Comparison of ENCODE assay signal across 9 mouse cellular contexts in the genomic region with DNA sequence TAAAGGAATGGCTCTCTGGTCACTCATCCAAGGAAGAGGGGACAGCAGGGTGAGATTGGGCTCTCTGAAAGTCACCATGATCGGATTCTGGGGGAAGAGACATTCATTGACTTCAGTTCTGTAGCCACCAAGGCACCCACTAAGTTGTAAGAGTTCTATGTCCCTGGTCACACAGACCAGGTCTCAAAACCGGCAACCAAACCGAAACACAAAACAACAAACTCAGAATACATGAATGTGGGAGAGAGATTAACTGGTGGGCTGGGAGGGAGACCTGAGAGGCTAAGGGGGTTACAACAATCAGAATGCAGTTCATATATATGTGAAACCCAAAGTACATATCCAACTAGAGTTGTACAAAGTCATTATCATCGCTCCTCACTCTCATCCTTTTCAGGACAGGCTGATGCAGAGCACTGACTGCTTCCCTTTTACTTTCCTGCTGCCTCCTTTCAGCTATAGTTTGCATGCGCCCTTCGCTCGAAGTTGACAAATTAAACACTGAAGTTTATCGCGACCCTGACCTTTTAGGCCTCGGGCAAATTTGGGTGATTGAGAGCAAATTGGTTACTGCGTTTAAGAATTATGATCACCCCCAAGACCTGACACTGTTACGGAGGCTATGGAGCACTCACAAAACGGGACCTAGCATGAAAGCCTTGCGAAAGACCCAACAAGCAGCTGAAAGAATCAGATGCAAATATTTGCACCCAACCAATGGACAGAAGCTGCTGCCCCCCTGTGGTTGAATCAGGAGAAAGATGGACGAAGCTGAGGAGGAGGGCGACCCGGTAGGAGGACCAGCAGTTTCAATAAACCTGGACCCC. TPM values are rescaled to one million over a fixed set of nuclear protein-coding genes. Genes with fewer than 3 reads are reported as not detected.
A peak's percentile ranks its signal among the peaks of the same experiment; 100 is the strongest.
DNase-seq lines count a peak whose midpoint lies in the region; ATAC-seq and TF ChIP-seq lines count a peak whose summit lies in the region.
"Had no signal": no experiment of that assay in that cellular context is flagged by ENCODE, and none has a peak within 500 bp of the region (broad histone marks: within the 10 kb centered on the region; RNA-seq: fewer than 3 reads in every experiment).

No protein-coding gene starts in this region.

- H3K4me1 ChIP-seq in cortical plate, adult 2 months (ENCODE audit: control insufficient read depth, insufficient read depth, low read length): peaks cover 5% of the 10 kb centered on the region; the same call in 1 of the 2 replicates
- peaks cover 6 to 34% of the 10 kb centered on the region in 2 experiments for H3K4me1 ChIP-seq in heart, embryonic 14.5 days (ENCODE audit: control insufficient read depth in 2 of 2, insufficient read depth in 2 of 2, low read length in 2 of 2)
- H3K4me1 ChIP-seq in stomach, embryonic 14.5 days (ENCODE audit: control insufficient read depth, insufficient read depth, low read length): peaks cover 21% of the 10 kb centered on the region; the same call in 1 of the 2 replicates

- peak overlapping the region; percentile 79 for H3K9ac ChIP-seq in heart, embryonic 14.5 days (ENCODE audit: low read length)
- peak overlapping the region; percentile 36; the same call in 1 of the 2 replicates for H3K9ac ChIP-seq in stomach, embryonic 14.5 days (replicated peaks; ENCODE audit: low read depth, low read length)

- H3K4me2 ChIP-seq in heart, embryonic 14.5 days (ENCODE audit: low read length): peak overlapping the region; percentile 78
- H3K4me2 ChIP-seq in stomach, embryonic 14.5 days (replicated peaks; ENCODE audit: low read depth, low read length): peak overlapping the region; percentile 48

- 14% methylated on average over 17 of the region's 17 CpGs for WGBS in heart, embryonic 14.5 days
- WGBS in macrophage (ENCODE audit: missing documents): 19% methylated on average over 17 of the region's 17 CpGs
- WGBS in stomach, embryonic 14.5 days: 15% methylated on average over 17 of the region's 17 CpGs

- H3K36me3 ChIP-seq in heart, embryonic 14.5 days (ENCODE audit: control insufficient read depth, insufficient read depth, low read length): no peaks in the 10 kb centered on the region
- no peaks in the 10 kb centered on the region for H3K36me3 ChIP-seq in macrophage (ENCODE audit: inconsistent target)
- H3K36me3 ChIP-seq in stomach, embryonic 14.5 days (ENCODE audit: control insufficient read depth, insufficient read depth, low read length): no peaks in the 10 kb centered on the region

- H3K27me3 ChIP-seq in heart, embryonic 14.5 days (ENCODE audit: control insufficient read depth, insufficient read depth, low read length): no peaks in the 10 kb centered on the region
- no peaks in the 10 kb centered on the region for H3K27me3 ChIP-seq in stomach, embryonic 14.5 days (ENCODE audit: control insufficient read depth, insufficient read depth, low read length)

- TF ChIP-seq POLR2A in cortical plate, adult 2 months (IDR thresholded peaks at IDR 0.05; ENCODE audit: extremely low read depth, insufficient read depth, low read length): no peak

- H3K9me3 ChIP-seq in heart, embryonic 14.5 days (ENCODE audit: control insufficient read depth, low read length): no peaks in the 10 kb centered on the region
- H3K9me3 ChIP-seq in stomach, embryonic 14.5 days (ENCODE audit: control insufficient read depth, low read depth, low read length): no peaks in the 10 kb centered on the region

- H3K4me3 ChIP-seq in cortical plate, adult 2 months (ENCODE audit: insufficient read depth, low read length): no peak overlapping the region; the same call in 1 of the 2 replicates
- H3K4me3 ChIP-seq in heart, embryonic 14.5 days (ENCODE audit: control insufficient read depth in 1 of 2, insufficient read depth in 1 of 2, low read depth in 1 of 2, low read length in 2 of 2): peak overlapping the region; percentile 27 to 65
- H3K4me3 ChIP-seq in macrophage (ENCODE audit: inconsistent target): peak overlapping the region; percentile 29
- peak overlapping the region; percentile 64 for H3K4me3 ChIP-seq in stomach, embryonic 14.5 days (ENCODE audit: low read depth, low read length)

- H3K27ac ChIP-seq in cortical plate, adult 2 months (ENCODE audit: insufficient read depth, low read length): 0 out of 2 replicates have a peak overlapping the region, but pooled peaks have one; percentile 87
- peak overlapping the region in 1 of 2 experiments; percentile 1; a peak in 1 of 4 replicates for H3K27ac ChIP-seq in heart, embryonic 14.5 days (replicated peaks in 1 of 2; ENCODE audit: control insufficient read depth in 1 of 2, insufficient read depth in 1 of 2, low read depth in 2 of 2, low read length in 2 of 2)
- H3K27ac ChIP-seq in macrophage: peak overlapping the region; percentile 10; the same call in 1 of the 2 replicates
- no peak overlapping the region for H3K27ac ChIP-seq in stomach, embryonic 14.5 days (ENCODE audit: low read length)

- peak; percentile 25; the same call in 1 of the 2 replicates for TF ChIP-seq CTCF in cortical plate, adult 2 months (IDR thresholded peaks at IDR 0.05; ENCODE audit: extremely low read depth, insufficient read depth, low read length)

- no peak for ATAC-seq in heart, embryonic 14.5 days (ENCODE audit: insufficient number of reproducible peaks, insufficient read depth, low FRiP score, low read depth)
- ATAC-seq in stomach, embryonic 14.5 days (ENCODE audit: insufficient number of reproducible peaks, insufficient read depth, low FRiP score, low read depth): no peak

- no peaks in the 10 kb centered on the region for H3K79me2 ChIP-seq in macrophage (ENCODE audit: inconsistent target)

- DNase-seq in adrenal gland, adult (ENCODE audit: inconsistent age in 2 of 2, low spot score in 1 of 2): peak; percentile 70 to 90
- DNase-seq in adrenal gland, adult 8-10 months: no peak
- peak; percentile 64 for DNase-seq in MEL-GATA-1-ER (ENCODE audit: extremely low read depth, low read depth)
- peak; percentile 59 for DNase-seq in kidney, postnatal 14 days

RNA-seq across cellular contexts. Expression of gene Olfr1423, which starts 33.8 kb away (rescaled TPM):
- not detected for total RNA-seq in adrenal gland, adult 8-10 months (2022)
- not detected in 2 replicates for polyA plus RNA-seq in cortical plate, adult 2 months (2012; rRNA removed)
- polyA plus RNA-seq in heart, embryonic 14.5 days (2014; fragmentation: Nextera tagmentation; extraction: Ambion mirVana): not detected in 2 replicates
- total RNA-seq in macrophage (2018; cell fraction: chromatin; rRNA removed): not detected
- not detected for total RNA-seq in macrophage (2018; cell fraction: cytosol; rRNA removed)
- not detected for total RNA-seq in macrophage (2018; cell fraction: nucleus; rRNA removed)
- not detected in 3 replicates for polyA plus RNA-seq in macrophage (2018)
- not detected in 2 replicates for polyA plus RNA-seq in stomach, embryonic 14.5 days (2014; fragmentation: Nextera tagmentation; extraction: Ambion mirVana)
- total RNA-seq: left cerebral cortex, postnatal 10 days had no signal

RNA-seq across cellular contexts. Expression of gene Osbp, which starts 41.6 kb away (rescaled TPM):
- 100 to 1,000 TPM in 2 of 4 experiments, 10 to 100 TPM in 2; 96.8 to 109 (median 102) TPM for total RNA-seq in adrenal gland, adult 8-10 months (2022)
- polyA plus RNA-seq in cortical plate, adult 2 months (2012; rRNA removed): 36.0 and 37.1 TPM in 2 replicates
- 10.8 and 11.4 TPM in 2 replicates for polyA plus RNA-seq in heart, embryonic 14.5 days (2014; fragmentation: Nextera tagmentation; extraction: Ambion mirVana)
- 10 to 100 TPM; 11.5 to 33.6 (median 23.9) TPM for total RNA-seq in macrophage (2018; cell fraction: chromatin; rRNA removed)
- 10 to 100 TPM; 24.6 to 46.9 (median 36.0) TPM for total RNA-seq in macrophage (2018; cell fraction: cytosol; rRNA removed)
- 10 to 100 TPM; 16.3 to 53.2 (median 36.8) TPM for total RNA-seq in macrophage (2018; cell fraction: nucleus; rRNA removed)
- 27.8 to 35.2 TPM (median 29.0 TPM) in 3 replicates for polyA plus RNA-seq in macrophage (2018)
- polyA plus RNA-seq in stomach, embryonic 14.5 days (2014; fragmentation: Nextera tagmentation; extraction: Ambion mirVana): 10.9 and 11.2 TPM in 2 replicates

RNA-seq across cellular contexts. Expression of gene Olfr1424, which starts 55.2 kb away (rescaled TPM):
- total RNA-seq in adrenal gland, adult 8-10 months (2022): not detected
- not detected in 2 replicates for polyA plus RNA-seq in cortical plate, adult 2 months (2012; rRNA removed)
- polyA plus RNA-seq in heart, embryonic 14.5 days (2014; fragmentation: Nextera tagmentation; extraction: Ambion mirVana): not detected in 2 replicates
- total RNA-seq in macrophage (2018; cell fraction: chromatin; rRNA removed): not detected
- not detected for total RNA-seq in macrophage (2018; cell fraction: cytosol; rRNA removed)
- total RNA-seq in macrophage (2018; cell fraction: nucleus; rRNA removed): not detected
- not detected in 3 replicates for polyA plus RNA-seq in macrophage (2018)
- polyA plus RNA-seq in stomach, embryonic 14.5 days (2014; fragmentation: Nextera tagmentation; extraction: Ambion mirVana): not detected in 2 replicates
- total RNA-seq: left cerebral cortex, postnatal 10 days had no signal
